Mouse (Mus musculus) limb, embryonic 15.5 days (tissue): Measurements from ENCODE around the gene Gltpd2. TPM values are rescaled to one million over a fixed set of nuclear protein-coding genes. Genes with fewer than 3 reads are reported as not detected.

Experiments used
- ATAC-seq: fragments of 200-750 bp; cut with Nextera tagmentation; 2 replicates; pipeline ENCODE4 v1.8.0; 2017; ENCODE audit warnings: low read depth, moderate TSS enrichment; ENCODE audit not compliant: insufficient number of reproducible peaks, low FRiP score, low TSS enrichment
- H3K27ac ChIP-seq: fragments of 300-500 bp; sonication (generic); 2 replicates; pipeline ENCODE4 v1.5.1; 2015; ENCODE audit warnings: moderate library complexity, mild to moderate bottlenecking, inconsistent platforms
- H3K27me3 ChIP-seq: fragments of 300-500 bp; sonication (generic); 2 replicates; pipeline ENCODE4 v1.6.1; 2015; ENCODE audit warnings: inconsistent platforms
- H3K36me3 ChIP-seq: fragments of 300-500 bp; sonication (generic); 2 replicates; pipeline ENCODE4 v1.6.1; 2015; ENCODE audit warnings: inconsistent platforms
- H3K4me1 ChIP-seq: fragments of 300-500 bp; sonication (generic); 2 replicates; pipeline ENCODE4 v1.6.1; 2015; ENCODE audit warnings: inconsistent platforms
- H3K4me2 ChIP-seq: fragments of 300-500 bp; sonication (generic); 2 replicates; pipeline ENCODE4 v1.6.1; 2015; ENCODE audit warnings: mild to moderate bottlenecking, inconsistent platforms
- H3K4me3 ChIP-seq: fragments of 300-500 bp; sonication (generic); 2 replicates; pipeline ENCODE4 v1.5.1; 2015; ENCODE audit warnings: mild to moderate bottlenecking, inconsistent platforms
- H3K9ac ChIP-seq: fragments of 300-500 bp; sonication (generic); 2 replicates; pipeline ENCODE4 v1.6.1; 2015; ENCODE audit warnings: inconsistent platforms
- H3K9me3 ChIP-seq: fragments of 300-500 bp; sonication (generic); 2 replicates; pipeline ENCODE4 v1.6.1; 2016; ENCODE audit warnings: inconsistent platforms
- WGBS: fragments of 180-500 bp; shearing (Covaris S2); methylation state at CpG from one replicate; pipeline ENCODE4 v1.1.7; 2015; 5-methylcytosine and 5-hydroxymethylcytosine counted together
- polyA plus RNA-seq: library from polyadenylated mRNA; unstranded; fragments of >200 nt; fragmentation: Nextera tagmentation; extraction: Ambion mirVana; gene quantifications from 2 replicates; pipeline ENCODE4 v1.2.1, GENCODE M21; 2015

Gene Gltpd2
- polyA plus RNA-seq, 1 experiment from 2014 or later = 0.26 TPM

GRCm38 (mm10) chr11:70504970-70505369 lies 14.0 kb upstream of the Gltpd2 start, which contains the start of gene Tm4sf5:
Gene Tm4sf5 (plus strand): TSS chr11:70505244.
- WGBS = 72% methylated on average over 9 of the region's 9 CpGs
- H3K9ac ChIP-seq = no peak within 1 kb of the TSS
- H3K9me3 ChIP-seq = no peaks in the 10 kb centered on the region
- no peak for ATAC-seq
- no peak within 1 kb of the TSS for H3K4me3 ChIP-seq
- no peaks in the 10 kb centered on the region for H3K36me3 ChIP-seq
- no peaks in the 10 kb centered on the region for H3K27me3 ChIP-seq
- 0 out of 2 replicates have a peak, but pooled peaks cover 3% of the 10 kb centered on the region for H3K4me1 ChIP-seq
- H3K27ac ChIP-seq = no peak within 1 kb of the TSS
- H3K4me2 ChIP-seq = no peak within 1 kb of the TSS

- no peak overlapping the region for H3K9ac ChIP-seq
- ATAC-seq = no peak
- no peaks in the 10 kb centered on the region for H3K9me3 ChIP-seq
- no peaks in the 10 kb centered on the region for H3K36me3 ChIP-seq
- H3K27me3 ChIP-seq = 0 out of 2 replicates have a peak, but pooled peaks cover 2% of the 10 kb centered on the region
- no peak overlapping the region for H3K4me3 ChIP-seq
- H3K4me2 ChIP-seq = no peak overlapping the region
- WGBS = 23% methylated on average over 4 of the region's 4 CpGs
- 0 out of 2 replicates have a peak, but pooled peaks cover 4% of the 10 kb centered on the region for H3K4me1 ChIP-seq
- no peak overlapping the region for H3K27ac ChIP-seq
Observed at GRCm38 (mm10) chr11:70506385-70506784, 12.6 kb upstream of the Gltpd2 start.

- no peak overlapping the region for H3K9ac ChIP-seq
Observed at GRCm38 (mm10) chr11:70506962-70507515, 12.0 kb upstream of the Gltpd2 start.

GRCm38 (mm10) chr11:70509753-70510564 lies 9.0 kb upstream of the Gltpd2 start:
- H3K36me3 ChIP-seq = no peaks in the 10 kb centered on the region
- no peak for ATAC-seq
- H3K27me3 ChIP-seq = 0 out of 2 replicates have a peak, but pooled peaks cover 2% of the 10 kb centered on the region
- H3K4me3 ChIP-seq = no peak overlapping the region
- peak overlapping the region; percentile 37 for H3K4me2 ChIP-seq
- H3K9ac ChIP-seq = 0 out of 2 replicates have a peak overlapping the region, but pooled peaks have one; percentile 10
- no peaks in the 10 kb centered on the region for H3K9me3 ChIP-seq
- H3K27ac ChIP-seq = no peak overlapping the region
- 0 out of 2 replicates have a peak, but pooled peaks cover 4% of the 10 kb centered on the region for H3K4me1 ChIP-seq
- WGBS = 9% methylated on average over 19 of the region's 19 CpGs

More at GRCm38 (mm10) chr11:70506962-70507515, 12.0 kb upstream of the Gltpd2 start:
- Histone ChIP-seq H3K4me3 (no peak overlapping the region), H3K36me3 (no peaks in the 10 kb centered on the region), H3K4me2 (no peak overlapping the region), H3K27me3 (0 out of 2 replicates have a peak, but pooled peaks cover 2% of the 10 kb centered on the region), H3K4me1 (0 out of 2 replicates have a peak, but pooled peaks cover 4% of the 10 kb centered on the region), H3K27ac (no peak overlapping the region), H3K9me3 (no peaks in the 10 kb centered on the region)
- 61% methylated on average over 7 of the region's 7 CpGs for WGBS
- ATAC-seq = no peak

GRCm38 (mm10) chr11:70511242-70511641 lies 7.8 kb upstream of the Gltpd2 start:
- no peak overlapping the region for H3K9ac ChIP-seq
- no peaks in the 10 kb centered on the region for H3K36me3 ChIP-seq
- H3K9me3 ChIP-seq = no peaks in the 10 kb centered on the region
- H3K4me3 ChIP-seq = no peak overlapping the region
- 69% methylated on average over 2 of the region's 2 CpGs for WGBS
- 0 out of 2 replicates have a peak, but pooled peaks cover 4% of the 10 kb centered on the region for H3K4me1 ChIP-seq
- H3K27ac ChIP-seq = no peak overlapping the region
- 0 out of 2 replicates have a peak, but pooled peaks cover 2% of the 10 kb centered on the region for H3K27me3 ChIP-seq
- no peak for ATAC-seq
- no peak overlapping the region for H3K4me2 ChIP-seq

- Histone ChIP-seq H3K4me2 (no peak overlapping the region), H3K9me3 (no peaks in the 10 kb centered on the region), H3K4me1 (0 out of 2 replicates have a peak, but pooled peaks cover 4% of the 10 kb centered on the region), H3K36me3 (no peaks in the 10 kb centered on the region), H3K27me3 (0 out of 2 replicates have a peak, but pooled peaks cover 2% of the 10 kb centered on the region), H3K27ac (no peak overlapping the region), H3K9ac (no peak overlapping the region), H3K4me3 (no peak overlapping the region)
- WGBS = 91% methylated on average over 7 of the region's 7 CpGs
- ATAC-seq = no peak
Observed at GRCm38 (mm10) chr11:70511825-70512224, 7.2 kb upstream of the Gltpd2 start.

GRCm38 (mm10) chr11:70512709-70513342 lies 6.2 kb upstream of the Gltpd2 start:
- WGBS = 73% methylated on average over 7 of the region's 7 CpGs
- Histone ChIP-seq H3K4me1 (0 out of 2 replicates have a peak, but pooled peaks cover 4% of the 10 kb centered on the region), H3K27me3 (0 out of 2 replicates have a peak, but pooled peaks cover 2% of the 10 kb centered on the region), H3K4me2 (no peak overlapping the region), H3K36me3 (no peaks in the 10 kb centered on the region), H3K4me3 (no peak overlapping the region), H3K27ac (no peak overlapping the region), H3K9me3 (no peaks in the 10 kb centered on the region), H3K9ac (no peak overlapping the region)
- ATAC-seq = no peak

- H3K36me3 ChIP-seq = no peaks in the 10 kb centered on the region
- no peak overlapping the region for H3K4me2 ChIP-seq
- 47% methylated on average over 11 of the region's 11 CpGs for WGBS
- H3K9ac ChIP-seq = no peak overlapping the region
- no peak for ATAC-seq
- H3K9me3 ChIP-seq = no peaks in the 10 kb centered on the region
- 0 out of 2 replicates have a peak, but pooled peaks cover 2% of the 10 kb centered on the region for H3K27me3 ChIP-seq
- no peak overlapping the region for H3K27ac ChIP-seq
- H3K4me1 ChIP-seq = 0 out of 2 replicates have a peak, but pooled peaks cover 4% of the 10 kb centered on the region
- H3K4me3 ChIP-seq = no peak overlapping the region
Observed at GRCm38 (mm10) chr11:70513520-70513919, 5.5 kb upstream of the Gltpd2 start.

GRCm38 (mm10) chr11:70514288-70514687 lies 4.7 kb upstream of the Gltpd2 start, which contains the start of gene Vmo1:
Gene Vmo1 (minus strand): TSS chr11:70514616.
- Histone ChIP-seq H3K9me3 (no peaks in the 10 kb centered on the region), H3K36me3 (no peaks in the 10 kb centered on the region), H3K9ac (no peak within 1 kb of the TSS), H3K27ac (no peak within 1 kb of the TSS), H3K4me2 (no peak within 1 kb of the TSS), H3K4me3 (no peak within 1 kb of the TSS), H3K27me3 (0 out of 2 replicates have a peak, but pooled peaks cover 4% of the 10 kb centered on the region), H3K4me1 (0 out of 2 replicates have a peak, but pooled peaks cover 4% of the 10 kb centered on the region)
- ATAC-seq = no peak
- WGBS = 85% methylated on average over 7 of the region's 7 CpGs

- peaks cover 11% of the 10 kb centered on the region for H3K4me1 ChIP-seq
- WGBS = 21% methylated on average over 2 of the region's 2 CpGs
Observed at GRCm38 (mm10) chr11:70516352-70516751, 2.6 kb upstream of the Gltpd2 start.

GRCm38 (mm10) chr11:70518436-70518835 lies 560 bp upstream of the Gltpd2 start:
- H3K9ac ChIP-seq = no peak overlapping the region
- no peak overlapping the region for H3K27ac ChIP-seq
- WGBS = 54% methylated on average over 1 of the region's 1 CpGs
- no peak for ATAC-seq
- no peaks in the 10 kb centered on the region for H3K36me3 ChIP-seq
- peaks cover 11% of the 10 kb centered on the region for H3K4me1 ChIP-seq
- no peak overlapping the region for H3K4me3 ChIP-seq
- H3K27me3 ChIP-seq = 0 out of 2 replicates have a peak, but pooled peaks cover 4% of the 10 kb centered on the region
- no peak overlapping the region for H3K4me2 ChIP-seq
- no peaks in the 10 kb centered on the region for H3K9me3 ChIP-seq

More at GRCm38 (mm10) chr11:70516352-70516751, 2.6 kb upstream of the Gltpd2 start:
- H3K27me3 ChIP-seq = 0 out of 2 replicates have a peak, but pooled peaks cover 4% of the 10 kb centered on the region
- no peaks in the 10 kb centered on the region for H3K9me3 ChIP-seq
- H3K9ac ChIP-seq = no peak overlapping the region
- H3K27ac ChIP-seq = no peak overlapping the region
- H3K4me3 ChIP-seq = no peak overlapping the region
- H3K4me2 ChIP-seq = no peak overlapping the region
- H3K36me3 ChIP-seq = no peaks in the 10 kb centered on the region
- no peak for ATAC-seq
